Mouse (Mus musculus) thymus, adult 2 months (tissue): ENCODE measurements around the gene Gfy.

Experiments
- CTCF ChIP-seq: fragments of 200-500 bp; IDR thresholded peaks from 2 replicates; pipeline ENCODE4 v1.5.1; 2012; ENCODE audit warnings: mild to moderate bottlenecking, control low read depth, low read length, moderate library complexity, borderline replicate concordance; ENCODE audit not compliant: control insufficient read depth, poor library complexity, insufficient read depth; ENCODE audit errors: extremely low read depth
- POLR2A ChIP-seq: fragments of 200-500 bp; IDR thresholded peaks from 2 replicates; pipeline ENCODE4 v1.6.1; 2012; ENCODE audit warnings: mild to moderate bottlenecking, low read length, control low read depth, moderate library complexity; ENCODE audit not compliant: control insufficient read depth, poor library complexity, insufficient read depth; ENCODE audit errors: extremely low read depth

GRCm38 (mm10) chr7:45162996-45163615 lies 16.3 kb downstream of the Gfy start:
- TF ChIP-seq CTCF (no peak), POLR2A (no peak)
